Mouse (Mus musculus) neural tube, embryonic 14.5 days (tissue): ENCODE results near the gene Ccdc106. TPM values are rescaled to one million over a fixed set of nuclear protein-coding genes. Genes with fewer than 3 reads are reported as not detected.

ENCODE experiments used
- ATAC-seq: fragments of 200-750 bp; cut with Nextera tagmentation; 2 replicates; pipeline ENCODE4 v1.8.0; 2017; ENCODE audit warnings: low read depth, mild to moderate bottlenecking, moderate TSS enrichment, moderate library complexity
- H3K27ac ChIP-seq: fragments of 300-500 bp; sonication (generic); 2 replicates; pipeline ENCODE4 v1.5.1; 2014; ENCODE audit warnings: low read depth, mild to moderate bottlenecking, control low read depth, low read length, moderate library complexity, mixed read lengths
- H3K27me3 ChIP-seq: fragments of 300-500 bp; sonication (generic); 2 replicates; pipeline ENCODE4 v1.6.1; 2014; ENCODE audit warnings: low read length; ENCODE audit not compliant: control insufficient read depth, insufficient read depth
- H3K36me3 ChIP-seq: fragments of 300-500 bp; sonication (generic); 2 replicates; pipeline ENCODE4 v1.6.1; 2014; ENCODE audit warnings: low read length, mixed read lengths; ENCODE audit not compliant: control insufficient read depth, insufficient read depth
- H3K4me1 ChIP-seq: fragments of 300-500 bp; sonication (generic); 2 replicates; pipeline ENCODE4 v1.6.1; 2014; ENCODE audit warnings: low read length; ENCODE audit not compliant: control insufficient read depth, insufficient read depth
- H3K4me2 ChIP-seq: fragments of 300-500 bp; sonication (generic); 2 replicates; pipeline ENCODE4 v1.6.1; 2014; ENCODE audit warnings: mild to moderate bottlenecking, low read depth, low read length, control low read depth
- H3K4me3 ChIP-seq: fragments of 300-500 bp; sonication (generic); 2 replicates; pipeline ENCODE4 v1.5.1; 2014; ENCODE audit warnings: low read depth, low read length, control low read depth, mixed read lengths
- H3K9ac ChIP-seq: fragments of 300-500 bp; sonication (generic); replicated peaks from 2 replicates; pipeline ENCODE4 v1.6.1; 2014; ENCODE audit warnings: low read depth, mild to moderate bottlenecking, control low read depth, low read length, mixed read lengths
- H3K9me3 ChIP-seq: fragments of 300-500 bp; sonication (generic); 2 replicates; pipeline ENCODE4 v1.6.1; 2016; ENCODE audit warnings: low read length; ENCODE audit not compliant: control insufficient read depth
- WGBS: fragments of 180-500 bp; shearing (Covaris S2); extraction: QIAGEN DNeasy Blood & Tissue Kit; methylation state at CpG from one replicate; pipeline ENCODE4 v1.1.7; 2014; 5-methylcytosine and 5-hydroxymethylcytosine counted together
- polyA plus RNA-seq: library from polyadenylated mRNA; unstranded; fragments of >200 nt; fragmentation: Nextera tagmentation; extraction: Ambion mirVana; gene quantifications from 2 replicates; pipeline ENCODE4 v1.2.1, GENCODE M21; 2014

Gene Ccdc106
- polyA plus RNA-seq: 53.6 and 64.8 TPM in 2 replicates

DNA sequence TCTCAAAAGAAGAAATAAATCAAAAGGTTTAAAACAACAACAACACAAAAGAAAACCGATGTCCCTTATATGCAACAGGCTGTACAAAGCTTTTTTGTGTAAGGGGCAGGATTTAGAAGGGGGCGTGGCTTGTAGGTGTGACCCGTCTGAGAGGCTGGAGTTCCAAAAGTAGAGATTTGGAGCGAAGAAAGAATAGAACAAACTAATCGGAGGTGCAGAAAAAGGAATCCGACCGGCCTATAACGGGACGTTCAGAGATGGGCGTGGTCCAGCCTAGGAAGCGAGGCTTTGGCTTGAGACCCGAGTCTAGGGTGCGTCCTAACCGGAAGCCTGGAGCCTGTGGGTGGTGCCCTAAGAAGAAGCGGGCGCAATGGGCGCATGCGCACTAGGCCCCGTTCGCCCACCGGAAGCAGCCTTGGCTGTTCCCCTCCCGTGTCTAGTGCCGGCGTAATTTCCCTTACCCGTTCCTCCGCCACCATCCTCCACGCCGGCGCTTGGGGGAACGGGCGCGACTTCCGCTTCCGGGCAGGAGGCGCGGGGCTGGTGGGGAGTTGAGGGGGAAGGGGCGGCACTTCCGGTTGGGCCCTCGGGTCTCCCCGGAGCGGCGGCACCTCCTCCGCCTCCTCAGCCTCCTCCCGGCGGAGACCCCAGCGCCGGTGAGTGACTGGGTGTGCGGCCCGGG, at the start of gene Ccdc106, which contains the start of gene Zfp865:
Gene Ccdc106 (plus strand): TSS at position 554 of the 682 bp plus-strand sequence.
Gene Zfp865 (plus strand): TSS at position 377 of the 682 bp plus-strand sequence.
- H3K9ac ChIP-seq: peak within 1 kb of the TSS; percentile 96
- H3K27me3 ChIP-seq: no peaks in the 10 kb centered on the region
- peaks cover 9% of the 10 kb centered on the region; the same call in 1 of the 2 replicates for H3K36me3 ChIP-seq
- peak within 1 kb of the TSS; percentile 81 for H3K4me3 ChIP-seq
- WGBS: under 1% methylated on average over 46 of the region's 49 CpGs
- peak within 1 kb of the TSS; percentile 92 for H3K27ac ChIP-seq
- peaks cover 7% of the 10 kb centered on the region for H3K4me1 ChIP-seq
- peak within 1 kb of the TSS; percentile 83 for H3K4me2 ChIP-seq
- H3K9me3 ChIP-seq: no peaks in the 10 kb centered on the region
- peak; percentile 89 for ATAC-seq

DNA sequence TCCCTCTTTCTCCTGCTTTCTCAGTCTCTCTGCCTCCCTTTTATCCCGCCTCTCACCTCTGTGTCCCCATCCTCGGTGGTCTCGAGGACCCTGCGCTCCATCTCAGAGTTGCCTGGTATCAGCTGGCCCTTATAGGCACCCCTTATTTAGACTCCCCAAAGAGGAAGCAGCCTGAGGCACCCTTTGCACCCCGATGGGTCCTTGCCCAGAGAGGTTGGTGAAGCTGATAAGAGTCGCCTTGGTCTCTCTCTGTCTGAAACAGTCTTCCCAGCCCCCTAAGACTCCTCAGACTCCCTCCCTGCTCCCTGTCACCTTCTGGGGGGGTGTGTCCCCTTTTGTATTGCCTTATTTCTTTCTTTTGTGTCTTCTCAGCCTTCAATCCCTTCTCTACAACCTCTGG, 49.3 kb upstream of the Ccdc106 start, which contains the start of gene Sbk3:
Gene Sbk3 (minus strand): TSS at position 101 of the 400 bp plus-strand sequence.
- Histone ChIP-seq H3K4me2 (no peak within 1 kb of the TSS), H3K9ac (no peak within 1 kb of the TSS), H3K4me3 (no peak within 1 kb of the TSS), H3K4me1 (no peaks in the 10 kb centered on the region), H3K9me3 (no peaks in the 10 kb centered on the region), H3K27ac (no peak within 1 kb of the TSS), H3K27me3 (no peaks in the 10 kb centered on the region), H3K36me3 (no peaks in the 10 kb centered on the region)
- no peak for ATAC-seq
- 51% methylated on average over 6 of the region's 6 CpGs for WGBS

GRCm38 (mm10) chr7:4971710-4972109, 48.6 kb upstream of the Ccdc106 start:
- Histone ChIP-seq H3K4me3 (no peak overlapping the region), H3K9ac (no peak overlapping the region), H3K27ac (no peak overlapping the region), H3K36me3 (no peaks in the 10 kb centered on the region), H3K27me3 (no peaks in the 10 kb centered on the region), H3K9me3 (no peaks in the 10 kb centered on the region), H3K4me2 (no peak overlapping the region), H3K4me1 (no peaks in the 10 kb centered on the region)
- WGBS: 43% methylated on average over 7 of the region's 7 CpGs
- no peak for ATAC-seq

GRCm38 (mm10) chr7:4972321-4973047, 47.9 kb upstream of the Ccdc106 start:
- H3K4me1 ChIP-seq: no peaks in the 10 kb centered on the region
- H3K4me3 ChIP-seq: no peak overlapping the region
- no peak overlapping the region for H3K9ac ChIP-seq
- ATAC-seq: no peak
- no peak overlapping the region for H3K4me2 ChIP-seq
- H3K9me3 ChIP-seq: no peaks in the 10 kb centered on the region
- 80% methylated on average over 18 of the region's 18 CpGs for WGBS
- H3K27me3 ChIP-seq: no peaks in the 10 kb centered on the region
- H3K27ac ChIP-seq: no peak overlapping the region
- H3K36me3 ChIP-seq: no peaks in the 10 kb centered on the region

- H3K4me2 ChIP-seq: no peak overlapping the region
- H3K4me3 ChIP-seq: no peak overlapping the region
- H3K9ac ChIP-seq: no peak overlapping the region
- no peaks in the 10 kb centered on the region for H3K4me1 ChIP-seq
- H3K36me3 ChIP-seq: no peaks in the 10 kb centered on the region
- no peak overlapping the region for H3K27ac ChIP-seq
- 72% methylated on average over 4 of the region's 4 CpGs for WGBS
- H3K27me3 ChIP-seq: no peaks in the 10 kb centered on the region
- no peaks in the 10 kb centered on the region for H3K9me3 ChIP-seq
- ATAC-seq: no peak
Measured at GRCm38 (mm10) chr7:4975455-4975854, 44.9 kb upstream of the Ccdc106 start.

- Histone ChIP-seq H3K27ac (no peak overlapping the region), H3K4me1 (no peaks in the 10 kb centered on the region), H3K4me3 (no peak overlapping the region), H3K4me2 (no peak overlapping the region), H3K9me3 (no peaks in the 10 kb centered on the region), H3K36me3 (no peaks in the 10 kb centered on the region), H3K9ac (no peak overlapping the region), H3K27me3 (no peaks in the 10 kb centered on the region)
- WGBS: 89% methylated on average over 7 of the region's 7 CpGs
- no peak for ATAC-seq
Measured at GRCm38 (mm10) chr7:4976832-4977231, 43.5 kb upstream of the Ccdc106 start.

GRCm38 (mm10) chr7:4988250-4988649, 32.1 kb upstream of the Ccdc106 start:
- H3K36me3 ChIP-seq: peaks cover 6% of the 10 kb centered on the region
- 79% methylated on average over 2 of the region's 2 CpGs for WGBS
- H3K9me3 ChIP-seq: no peaks in the 10 kb centered on the region; the same call in 1 of the 2 replicates
- H3K4me3 ChIP-seq: no peak overlapping the region
- no peak for ATAC-seq
- H3K9ac ChIP-seq: no peak overlapping the region
- peaks cover 4% of the 10 kb centered on the region; the same call in 1 of the 2 replicates for H3K4me1 ChIP-seq
- H3K4me2 ChIP-seq: no peak overlapping the region
- no peaks in the 10 kb centered on the region for H3K27me3 ChIP-seq
- H3K27ac ChIP-seq: no peak overlapping the region

DNA sequence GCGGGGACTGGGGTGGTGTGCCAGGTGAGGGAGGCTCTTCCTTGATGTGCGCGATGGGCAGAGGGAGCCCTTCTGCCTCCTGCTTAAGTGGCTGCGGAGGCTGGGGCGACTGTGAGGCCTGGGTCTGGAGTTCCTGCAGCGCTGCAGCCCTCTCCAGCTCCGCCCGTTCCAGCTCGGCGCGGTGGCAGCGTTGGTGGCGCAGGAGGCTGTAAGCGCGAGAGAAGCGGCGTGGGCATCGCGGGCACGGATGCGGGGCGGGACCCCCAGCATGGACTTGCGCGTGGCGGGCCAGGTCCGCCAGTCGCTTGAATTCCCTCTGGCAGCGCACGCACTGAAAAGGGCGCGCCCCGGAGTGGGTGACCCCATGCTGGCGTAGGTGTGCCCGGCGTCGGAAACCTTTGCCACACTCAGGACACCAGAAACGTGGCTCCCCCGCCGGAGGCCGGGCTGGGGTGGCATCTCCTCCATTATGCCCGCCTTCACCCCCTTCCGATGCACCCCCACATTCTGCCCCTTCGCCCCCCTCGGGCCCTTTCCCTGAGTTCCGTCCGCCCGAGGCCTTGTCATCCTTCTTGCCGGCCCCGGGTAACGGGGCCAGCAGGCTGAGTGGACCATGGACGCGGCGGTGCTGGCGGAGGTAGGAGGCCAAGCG, 26.9 kb upstream of the Ccdc106 start:
- 30% methylated on average over 52 of the region's 55 CpGs for WGBS
- ATAC-seq: no peak
- H3K4me3 ChIP-seq: peak overlapping the region; percentile 69; the same call in 1 of the 2 replicates
- peaks cover 14% of the 10 kb centered on the region for H3K36me3 ChIP-seq
- H3K27me3 ChIP-seq: no peaks in the 10 kb centered on the region
- no peak overlapping the region for H3K27ac ChIP-seq
- H3K9me3 ChIP-seq: no peaks in the 10 kb centered on the region; the same call in 1 of the 2 replicates
- H3K9ac ChIP-seq: peak overlapping the region; percentile 25; the same call in 1 of the 2 replicates
- H3K4me2 ChIP-seq: peak overlapping the region; percentile 69
- peaks cover 26% of the 10 kb centered on the region for H3K4me1 ChIP-seq
